Comparison of ENCODE assay signal across 15 mouse cellular contexts in genomic region chr14:86254196-86254595, GRCm38 (mm10).
"Had no signal": no experiment of that assay in that cellular context is flagged by ENCODE, and none has a peak within 500 bp of the region (broad histone marks: within the 10 kb centered on the region; RNA-seq: fewer than 3 reads in every experiment).

No protein-coding gene starts in this region.

- H3K4me3 ChIP-seq: limb, embryonic 12.5 days; liver, embryonic 13.5 days; lung, embryonic 15.5 days; neural tube, embryonic 12.5 days; stomach, embryonic 15.5 days had no signal

- H3K27me3 ChIP-seq: limb, embryonic 12.5 days; liver, embryonic 13.5 days; lung, embryonic 15.5 days; neural tube, embryonic 12.5 days; stomach, embryonic 15.5 days had no signal

- H3K36me3 ChIP-seq: limb, embryonic 12.5 days; liver, embryonic 13.5 days; lung, embryonic 15.5 days; neural tube, embryonic 12.5 days; stomach, embryonic 15.5 days had no signal

- H3K4me2 ChIP-seq: limb, embryonic 12.5 days; liver, embryonic 13.5 days; lung, embryonic 15.5 days; neural tube, embryonic 12.5 days; stomach, embryonic 15.5 days had no signal

- H3K27ac ChIP-seq: limb, embryonic 12.5 days; liver, embryonic 13.5 days; lung, embryonic 15.5 days; neural tube, embryonic 12.5 days; stomach, embryonic 15.5 days had no signal

- H3K9me3 ChIP-seq: limb, embryonic 12.5 days; liver, embryonic 13.5 days; lung, embryonic 15.5 days; neural tube, embryonic 12.5 days; stomach, embryonic 15.5 days had no signal

- DNase-seq: kidney, adult 11 months; kidney, postnatal 10 days; kidney, postnatal 4 days; layer of hippocampus, postnatal 36 days; liver; liver, embryonic 13.5 days; liver, postnatal 0 days; lung, postnatal 36 days; midbrain, embryonic 14.5 days; right cerebral cortex, postnatal 14 days; thymus, postnatal 4 days had no signal

- H3K9ac ChIP-seq: limb, embryonic 12.5 days; liver, embryonic 13.5 days; liver, postnatal 0 days; lung, embryonic 15.5 days; neural tube, embryonic 12.5 days; stomach, embryonic 15.5 days had no signal

- ATAC-seq: liver, postnatal 0 days had no signal

- H3K4me1 ChIP-seq: limb, embryonic 12.5 days; liver, embryonic 13.5 days; lung, embryonic 15.5 days; neural tube, embryonic 12.5 days; stomach, embryonic 15.5 days had no signal
